Mouse (Mus musculus): ENCODE data around the gene Hivep1. TPM values are rescaled to one million over a fixed set of nuclear protein-coding genes. Genes with fewer than 3 reads are reported as not detected.

The Hivep1 gene
- polyA plus RNA-seq, 1 experiment from 2014 or later: 9.3 TPM

GRCm38 (mm10) chr13:42080131-42080916, 28.5 kb downstream of the Hivep1 start:
- WGBS: 72% methylated on average over 10 of the region's 10 CpGs

GRCm38 (mm10) chr13:42088339-42088738, 36.5 kb downstream of the Hivep1 start:
- Histone ChIP-seq H3K4me3 (ENCODE audit: low read depth, low read length) (no peak overlapping the region), H3K9ac (replicated peaks; ENCODE audit: low read depth, low read length) (no peak overlapping the region), H3K4me1 (ENCODE audit: control insufficient read depth, insufficient read depth, low read length) (no peaks in the 10 kb centered on the region), H3K36me3 (ENCODE audit: control insufficient read depth, insufficient read depth, low read length) (no peaks in the 10 kb centered on the region), H3K4me2 (replicated peaks; ENCODE audit: low read depth, low read length) (no peak overlapping the region), H3K27me3 (ENCODE audit: control insufficient read depth, insufficient read depth, low read length) (no peaks in the 10 kb centered on the region), H3K27ac (ENCODE audit: low read length) (no peak overlapping the region), H3K9me3 (ENCODE audit: control insufficient read depth, low read depth, low read length) (no peaks in the 10 kb centered on the region)
- ATAC-seq (ENCODE audit: insufficient number of reproducible peaks, insufficient read depth, low FRiP score, low read depth): no peak
- 73% methylated on average over 5 of the region's 5 CpGs for WGBS

More at GRCm38 (mm10) chr13:42080131-42080916, 28.5 kb downstream of the Hivep1 start:
- H3K4me3 ChIP-seq (ENCODE audit: low read depth, low read length): no peak overlapping the region
- no peak overlapping the region for H3K4me2 ChIP-seq (replicated peaks; ENCODE audit: low read depth, low read length)
- ATAC-seq (ENCODE audit: insufficient number of reproducible peaks, insufficient read depth, low FRiP score, low read depth): no peak
- no peak overlapping the region for H3K9ac ChIP-seq (replicated peaks; ENCODE audit: low read depth, low read length)
- H3K27me3 ChIP-seq (ENCODE audit: control insufficient read depth, insufficient read depth, low read length): no peaks in the 10 kb centered on the region
- no peak overlapping the region for H3K27ac ChIP-seq (ENCODE audit: low read length)
- H3K36me3 ChIP-seq (ENCODE audit: control insufficient read depth, insufficient read depth, low read length): no peaks in the 10 kb centered on the region
- no peaks in the 10 kb centered on the region for H3K9me3 ChIP-seq (ENCODE audit: control insufficient read depth, low read depth, low read length)
- no peaks in the 10 kb centered on the region for H3K4me1 ChIP-seq (ENCODE audit: control insufficient read depth, insufficient read depth, low read length)

DNA sequence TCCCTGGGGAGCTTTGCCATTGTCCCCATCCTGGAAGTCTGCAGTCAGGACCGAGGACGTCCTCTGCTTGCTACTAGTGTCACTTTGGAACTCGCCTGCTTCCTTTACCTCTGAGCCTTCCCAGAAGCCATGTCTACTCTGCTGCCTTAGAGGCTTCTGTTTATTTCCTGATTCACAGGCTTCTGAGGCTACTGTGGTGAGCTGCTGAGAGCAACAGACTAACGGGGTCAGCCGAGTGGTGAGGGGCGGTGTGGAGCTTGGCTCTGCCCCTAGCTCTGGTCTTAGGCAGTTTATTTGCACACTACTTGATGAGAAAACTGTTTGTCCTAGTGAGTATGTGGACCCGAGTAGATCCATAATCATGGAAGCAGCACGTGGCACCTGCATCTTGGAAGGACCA, 37.2 kb downstream of the Hivep1 start:
- H3K27ac ChIP-seq (ENCODE audit: low read length): no peak overlapping the region
- H3K36me3 ChIP-seq (ENCODE audit: control insufficient read depth, insufficient read depth, low read length): no peaks in the 10 kb centered on the region
- WGBS: 66% methylated on average over 8 of the region's 8 CpGs
- no peak for ATAC-seq (ENCODE audit: insufficient number of reproducible peaks, insufficient read depth, low FRiP score, low read depth)
- H3K27me3 ChIP-seq (ENCODE audit: control insufficient read depth, insufficient read depth, low read length): no peaks in the 10 kb centered on the region
- H3K4me2 ChIP-seq (replicated peaks; ENCODE audit: low read depth, low read length): no peak overlapping the region
- H3K9ac ChIP-seq (replicated peaks; ENCODE audit: low read depth, low read length): no peak overlapping the region
- H3K4me3 ChIP-seq (ENCODE audit: low read depth, low read length): no peak overlapping the region
- H3K9me3 ChIP-seq (ENCODE audit: control insufficient read depth, low read depth, low read length): no peaks in the 10 kb centered on the region
- H3K4me1 ChIP-seq (ENCODE audit: control insufficient read depth, insufficient read depth, low read length): 0 out of 2 replicates have a peak, but pooled peaks cover 3% of the 10 kb centered on the region

DNA sequence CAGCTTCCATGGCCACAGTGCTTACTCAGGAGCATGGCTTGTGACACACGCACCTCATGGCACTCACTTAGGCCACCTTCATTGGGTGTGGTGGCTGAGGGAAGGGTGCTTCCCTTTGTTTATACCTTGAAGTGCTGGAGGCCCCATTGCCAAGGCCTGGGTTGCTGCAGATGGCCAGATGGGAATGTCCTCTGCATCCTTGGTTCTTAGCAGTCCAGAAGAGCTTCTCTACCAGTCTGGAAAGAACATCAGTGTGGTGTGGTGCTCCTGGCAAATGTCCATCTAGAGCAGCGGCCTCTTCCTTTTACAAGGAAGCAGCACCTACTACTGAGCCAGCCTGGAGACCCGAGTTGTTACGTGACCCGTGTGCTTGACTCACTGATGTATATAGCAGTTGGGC, 38.9 kb downstream of the Hivep1 start:
- Histone ChIP-seq H3K4me2 (replicated peaks; ENCODE audit: low read depth, low read length) (no peak overlapping the region), H3K9me3 (ENCODE audit: control insufficient read depth, low read depth, low read length) (no peaks in the 10 kb centered on the region), H3K4me1 (ENCODE audit: control insufficient read depth, insufficient read depth, low read length) (0 out of 2 replicates have a peak, but pooled peaks cover 3% of the 10 kb centered on the region), H3K36me3 (ENCODE audit: control insufficient read depth, insufficient read depth, low read length) (no peaks in the 10 kb centered on the region), H3K4me3 (ENCODE audit: low read depth, low read length) (no peak overlapping the region), H3K27me3 (ENCODE audit: control insufficient read depth, insufficient read depth, low read length) (no peaks in the 10 kb centered on the region), H3K9ac (replicated peaks; ENCODE audit: low read depth, low read length) (no peak overlapping the region), H3K27ac (ENCODE audit: low read length) (no peak overlapping the region)
- ATAC-seq (ENCODE audit: insufficient number of reproducible peaks, insufficient read depth, low FRiP score, low read depth): no peak
- 87% methylated on average over 5 of the region's 5 CpGs for WGBS

DNA sequence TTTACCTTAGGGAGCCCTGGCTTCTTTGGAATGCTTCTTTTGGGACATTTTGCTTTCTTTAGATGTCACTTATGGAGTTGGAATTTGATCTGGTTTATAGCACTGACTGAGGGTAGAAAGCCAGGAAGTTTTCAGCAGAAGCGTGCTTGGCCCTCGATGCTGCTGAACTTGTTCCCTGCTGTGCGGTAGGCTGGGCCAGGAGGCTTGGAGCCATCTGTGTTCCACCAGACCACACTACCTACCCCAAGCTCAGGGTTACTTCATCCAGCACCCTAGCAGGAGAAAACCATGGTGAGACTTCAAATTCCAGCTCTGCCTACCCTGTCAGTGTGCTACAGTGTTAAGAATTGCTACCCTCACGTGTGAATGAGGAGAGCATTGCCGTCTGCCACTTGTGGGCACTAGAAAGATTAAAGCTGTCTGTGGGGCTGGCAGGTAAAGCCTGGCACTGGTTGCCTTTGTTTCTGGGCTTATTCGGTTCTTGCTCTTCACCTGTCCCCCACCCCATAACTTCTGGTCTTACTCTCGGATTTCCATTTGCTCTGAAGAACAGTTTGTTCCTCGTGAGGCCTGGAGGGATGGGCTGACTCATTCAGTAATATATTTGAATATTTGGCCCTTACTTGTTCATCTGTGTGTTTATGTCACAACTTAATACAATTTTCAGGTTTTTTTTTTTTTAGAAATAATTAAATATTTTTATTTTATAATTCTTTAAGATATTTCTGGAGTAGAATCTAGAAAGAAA, 40.7 kb downstream of the Hivep1 start:
- no peaks in the 10 kb centered on the region; the same call in 1 of the 2 replicates for H3K36me3 ChIP-seq (ENCODE audit: control insufficient read depth, insufficient read depth, low read length)
- H3K9me3 ChIP-seq (ENCODE audit: control insufficient read depth, low read depth, low read length): no peaks in the 10 kb centered on the region
- no peak overlapping the region for H3K4me3 ChIP-seq (ENCODE audit: low read depth, low read length)
- no peak overlapping the region for H3K4me2 ChIP-seq (replicated peaks; ENCODE audit: low read depth, low read length)
- WGBS: 56% methylated on average over 8 of the region's 8 CpGs
- no peak for ATAC-seq (ENCODE audit: insufficient number of reproducible peaks, insufficient read depth, low FRiP score, low read depth)
- no peak overlapping the region for H3K9ac ChIP-seq (replicated peaks; ENCODE audit: low read depth, low read length)
- H3K27me3 ChIP-seq (ENCODE audit: control insufficient read depth, insufficient read depth, low read length): no peaks in the 10 kb centered on the region
- no peak overlapping the region for H3K27ac ChIP-seq (ENCODE audit: low read length)
- H3K4me1 ChIP-seq (ENCODE audit: control insufficient read depth, insufficient read depth, low read length): 0 out of 2 replicates have a peak, but pooled peaks cover 3% of the 10 kb centered on the region

DNA sequence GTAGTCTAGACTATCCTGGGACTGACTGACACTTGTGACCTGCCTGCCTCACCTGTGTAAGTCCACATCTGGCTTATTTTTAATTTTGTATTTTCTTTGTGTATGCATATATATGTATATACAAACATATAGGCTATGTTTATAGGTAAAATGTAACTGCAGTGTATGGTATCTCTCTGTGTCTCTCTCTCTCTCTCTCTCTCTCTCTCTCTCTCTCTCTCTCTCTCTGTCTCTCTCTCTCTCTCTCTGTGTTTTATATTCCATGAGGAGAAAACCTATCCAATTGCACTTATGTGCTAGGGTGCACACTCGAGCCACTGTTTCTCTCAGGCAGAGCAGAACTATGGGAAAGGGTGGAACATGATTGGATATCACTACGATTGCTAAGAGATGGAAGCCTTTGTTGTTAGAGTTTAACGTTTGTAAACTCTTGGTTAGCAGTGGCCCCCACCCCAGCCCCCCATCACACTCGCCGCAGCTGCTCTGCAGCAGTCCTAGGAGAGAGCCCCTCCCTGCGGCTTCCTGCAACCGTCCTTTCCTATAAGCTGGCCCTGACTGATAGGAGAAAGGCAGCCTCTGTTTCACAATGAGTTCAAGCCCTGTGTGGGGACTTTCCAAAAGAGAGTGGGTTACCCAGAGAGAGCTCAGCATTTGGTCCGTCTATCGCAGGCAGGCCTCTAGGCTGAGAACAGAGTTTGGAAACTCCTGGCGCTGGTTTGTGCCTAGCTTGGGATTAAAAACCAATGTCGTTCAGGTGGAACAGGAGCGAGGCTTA, 41.6 kb downstream of the Hivep1 start:
- Histone ChIP-seq H3K9ac (replicated peaks; ENCODE audit: low read depth, low read length) (no peak overlapping the region), H3K4me1 (ENCODE audit: control insufficient read depth, insufficient read depth, low read length) (0 out of 2 replicates have a peak, but pooled peaks cover 3% of the 10 kb centered on the region), H3K27me3 (ENCODE audit: control insufficient read depth, insufficient read depth, low read length) (no peaks in the 10 kb centered on the region), H3K36me3 (ENCODE audit: control insufficient read depth, insufficient read depth, low read length) (no peaks in the 10 kb centered on the region; the same call in 1 of the 2 replicates), H3K27ac (ENCODE audit: low read length) (no peak overlapping the region), H3K9me3 (ENCODE audit: control insufficient read depth, low read depth, low read length) (no peaks in the 10 kb centered on the region), H3K4me2 (replicated peaks; ENCODE audit: low read depth, low read length) (no peak overlapping the region), H3K4me3 (ENCODE audit: low read depth, low read length) (no peak overlapping the region)
- 61% methylated on average over 12 of the region's 12 CpGs for WGBS
- ATAC-seq (ENCODE audit: insufficient number of reproducible peaks, insufficient read depth, low FRiP score, low read depth): no peak

- 0 out of 2 replicates have a peak, but pooled peaks cover 3% of the 10 kb centered on the region for H3K4me1 ChIP-seq (ENCODE audit: control insufficient read depth, insufficient read depth, low read length)
- ATAC-seq (ENCODE audit: insufficient number of reproducible peaks, insufficient read depth, low FRiP score, low read depth): no peak
- H3K9me3 ChIP-seq (ENCODE audit: control insufficient read depth, low read depth, low read length): no peaks in the 10 kb centered on the region
- H3K4me2 ChIP-seq (replicated peaks; ENCODE audit: low read depth, low read length): no peak overlapping the region
- 58% methylated on average over 10 of the region's 10 CpGs for WGBS
- H3K4me3 ChIP-seq (ENCODE audit: low read depth, low read length): no peak overlapping the region
- no peaks in the 10 kb centered on the region for H3K27me3 ChIP-seq (ENCODE audit: control insufficient read depth, insufficient read depth, low read length)
- H3K9ac ChIP-seq (replicated peaks; ENCODE audit: low read depth, low read length): no peak overlapping the region
- H3K27ac ChIP-seq (ENCODE audit: low read length): no peak overlapping the region
- H3K36me3 ChIP-seq (ENCODE audit: control insufficient read depth, insufficient read depth, low read length): no peaks in the 10 kb centered on the region; the same call in 1 of the 2 replicates
These were observed 44.1 kb downstream of the Hivep1 start for GRCm38 (mm10) chr13:42095826-42096515.

DNA sequence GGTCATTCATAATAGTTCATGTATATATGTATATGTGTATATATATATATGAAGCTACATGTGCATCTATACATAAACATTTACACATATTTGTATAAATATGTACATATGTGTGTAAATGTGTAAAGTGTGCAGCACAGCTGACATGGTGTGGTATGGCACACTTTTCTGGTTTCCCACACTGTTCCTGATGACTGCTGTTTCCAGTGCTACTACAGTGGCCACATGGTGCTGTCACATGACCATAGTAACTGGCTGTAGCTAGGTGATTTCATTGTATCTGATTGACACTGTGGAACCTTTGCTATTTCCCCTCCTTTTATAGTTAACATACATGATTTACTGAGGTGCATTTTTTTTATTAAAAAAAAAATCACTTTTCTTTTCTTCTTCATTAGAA, 45.3 kb downstream of the Hivep1 start:
- no peaks in the 10 kb centered on the region; the same call in 1 of the 2 replicates for H3K36me3 ChIP-seq (ENCODE audit: control insufficient read depth, insufficient read depth, low read length)
- no peak overlapping the region for H3K4me3 ChIP-seq (ENCODE audit: low read depth, low read length)
- H3K27ac ChIP-seq (ENCODE audit: low read length): no peak overlapping the region
- H3K9me3 ChIP-seq (ENCODE audit: control insufficient read depth, low read depth, low read length): no peaks in the 10 kb centered on the region
- peaks cover 12% of the 10 kb centered on the region; the same call in 1 of the 2 replicates for H3K4me1 ChIP-seq (ENCODE audit: control insufficient read depth, insufficient read depth, low read length)
- no peak overlapping the region for H3K4me2 ChIP-seq (replicated peaks; ENCODE audit: low read depth, low read length)
- H3K9ac ChIP-seq (replicated peaks; ENCODE audit: low read depth, low read length): no peak overlapping the region
- no peak for ATAC-seq (ENCODE audit: insufficient number of reproducible peaks, insufficient read depth, low FRiP score, low read depth)
- H3K27me3 ChIP-seq (ENCODE audit: control insufficient read depth, insufficient read depth, low read length): no peaks in the 10 kb centered on the region
